Mouse (Mus musculus): ENCODE measurements around the gene Nfatc4. TPM values are rescaled to one million over a fixed set of nuclear protein-coding genes. Genes with fewer than 3 reads are reported as not detected.

Gene Nfatc4
- total RNA-seq (2014; fragmentation: Nextera tagmentation) (not detected in 2 replicates), total RNA-seq (2017) (0.12 and 0.71 TPM in 2 replicates), polyA plus RNA-seq (2012) (0.04 TPM in 1 of 2 replicates, not detected in the other)

DNA sequence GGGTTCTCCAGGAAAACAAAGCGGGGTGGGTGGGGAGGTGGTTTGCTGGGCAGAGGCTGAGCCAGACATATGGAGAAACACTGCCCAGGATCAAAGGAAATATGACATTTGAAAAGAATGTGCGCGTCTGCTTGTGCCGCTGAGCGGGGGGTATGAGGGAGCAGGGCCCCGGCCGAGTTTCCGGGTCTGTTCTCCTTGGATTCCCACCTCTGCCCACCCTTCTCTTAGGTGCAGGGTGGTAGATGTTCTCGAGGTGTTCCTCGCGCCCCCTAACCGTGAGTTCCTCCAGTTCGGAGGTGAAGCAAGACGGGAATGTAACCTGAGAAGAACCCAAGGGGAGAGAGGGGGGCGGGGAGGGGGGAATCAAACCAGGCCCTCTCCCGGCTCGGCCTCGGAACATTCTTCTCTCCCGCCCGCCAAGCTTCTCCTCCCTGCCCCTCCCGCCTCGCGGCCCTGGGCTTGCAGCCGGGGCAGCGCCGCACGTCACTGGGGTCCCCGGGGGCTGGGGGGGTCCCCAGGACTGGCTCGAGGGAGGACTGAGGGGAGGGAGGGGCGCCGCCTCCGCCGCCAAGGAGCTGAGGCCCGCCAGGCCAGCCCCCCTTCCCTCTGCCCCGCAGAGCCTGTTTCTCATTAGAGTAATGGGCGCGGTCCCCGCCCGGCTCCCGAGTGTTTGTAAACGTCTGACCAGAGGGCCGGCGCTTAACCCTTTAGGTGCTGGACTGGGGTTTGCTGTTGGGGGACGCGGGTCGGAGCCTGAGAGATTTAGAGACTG is at the start of gene Nfatc4:
Gene Nfatc4 (plus strand): TSS at position 154 of the 772 bp plus-strand sequence.
- no peak for TF ChIP-seq CTCF (IDR thresholded peaks at IDR 0.05; ENCODE audit: low read depth, low read length)
- no peak for TF ChIP-seq POLR2AphosphoS5 (IDR thresholded peaks at IDR 0.05; ENCODE audit: insufficient replicate concordance, low read depth, low read length)
- TF ChIP-seq TAL1 (conservative IDR thresholded peaks at IDR 0.05; ENCODE audit: low read depth, low read length) = no peak
- no peak for TF ChIP-seq GATA2 (IDR thresholded peaks at IDR 0.05; ENCODE audit: borderline replicate concordance, low read depth, low read length)
- TF ChIP-seq GATA1 (IDR thresholded peaks at IDR 0.05; ENCODE audit: borderline replicate concordance, low read length) = no peak
- H3K4me1 ChIP-seq (ENCODE audit: insufficient read depth, low read depth, low read length) = peaks cover 21% of the 10 kb centered on the region
- ATAC-seq (ENCODE audit: extremely low read depth, insufficient number of reproducible peaks, low FRiP score, poor library complexity, severe bottlenecking) (no peak), DNase-seq (ENCODE audit: low spot score) (peak; percentile 33)
- H3K4me3 ChIP-seq (ENCODE audit: low read depth, low read length) = peak within 1 kb of the TSS; percentile 70
- no peaks in the 10 kb centered on the region for H3K36me3 ChIP-seq (replicated peaks)
- H3K27me3 ChIP-seq (ENCODE audit: insufficient read depth, low read length) = peaks cover 70% of the 10 kb centered on the region
- no peaks in the 10 kb centered on the region for H3K9me3 ChIP-seq (replicated peaks)

DNA sequence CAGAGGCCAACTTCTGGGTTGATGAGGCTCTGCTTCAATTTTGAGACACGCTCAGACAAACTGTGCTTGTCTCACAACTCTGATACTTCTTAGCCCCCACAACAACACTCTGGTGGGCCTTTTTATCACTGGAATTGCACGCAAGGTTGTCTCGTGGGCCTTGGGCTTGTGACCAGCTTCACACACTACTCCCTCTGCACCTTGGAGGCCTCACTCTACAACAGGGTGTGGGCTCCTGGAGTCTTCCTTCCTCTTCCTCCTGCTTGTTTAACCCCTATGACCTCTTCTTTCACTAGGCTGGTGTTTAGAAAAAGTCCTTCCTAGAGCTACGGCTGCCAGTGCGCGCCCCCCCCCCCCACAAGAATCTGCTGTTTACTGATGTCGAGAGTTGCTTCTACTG is 46.2 kb upstream of the Nfatc4 start:
- H3K4me3 ChIP-seq (ENCODE audit: low read depth, low read length) = no peak overlapping the region
- H3K36me3 ChIP-seq (replicated peaks) = no peaks in the 10 kb centered on the region
- peaks cover 87% of the 10 kb centered on the region for H3K27me3 ChIP-seq (ENCODE audit: insufficient read depth, low read length)
- DNase-seq (ENCODE audit: low spot score) = no peak
- no peak for TF ChIP-seq TAL1 (conservative IDR thresholded peaks at IDR 0.05; ENCODE audit: low read depth, low read length)
- no peak for ATAC-seq (ENCODE audit: extremely low read depth, insufficient number of reproducible peaks, low FRiP score, poor library complexity, severe bottlenecking)
- H3K4me1 ChIP-seq (ENCODE audit: insufficient read depth, low read depth, low read length) = peaks cover 65% of the 10 kb centered on the region
- H3K9me3 ChIP-seq (replicated peaks) = no peaks in the 10 kb centered on the region

DNA sequence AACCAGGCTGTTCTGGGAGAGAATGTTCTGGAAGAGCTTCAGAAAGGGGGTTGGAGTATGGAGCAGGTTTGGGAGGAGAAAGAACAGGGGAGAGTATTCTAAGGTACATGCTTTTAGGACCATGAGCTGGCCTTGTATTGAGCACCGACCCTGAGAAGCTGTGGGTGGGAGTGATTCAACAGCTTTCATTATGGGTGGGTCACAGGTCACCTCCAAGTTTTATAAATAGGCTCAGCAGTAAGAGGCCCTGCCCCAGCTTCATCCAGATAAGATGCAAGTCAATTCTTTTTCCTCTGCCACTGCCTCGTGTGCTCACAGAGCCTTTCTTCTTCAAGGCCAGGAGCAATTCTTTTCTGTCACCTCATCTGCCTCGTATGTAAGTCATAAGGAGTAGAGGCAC is 45.8 kb upstream of the Nfatc4 start:
- Histone ChIP-seq H3K4me3 (ENCODE audit: low read depth, low read length) (no peak overlapping the region), H3K36me3 (replicated peaks) (no peaks in the 10 kb centered on the region), H3K27me3 (ENCODE audit: insufficient read depth, low read length) (peaks cover 85% of the 10 kb centered on the region), H3K4me1 (ENCODE audit: insufficient read depth, low read depth, low read length) (peaks cover 61% of the 10 kb centered on the region), H3K9me3 (replicated peaks) (no peaks in the 10 kb centered on the region)
- no peak for TF ChIP-seq GATA2 (IDR thresholded peaks at IDR 0.05; ENCODE audit: borderline replicate concordance, low read depth, low read length)
- no peak for TF ChIP-seq TAL1 (conservative IDR thresholded peaks at IDR 0.05; ENCODE audit: low read depth, low read length)
- no peak for TF ChIP-seq POLR2AphosphoS5 (IDR thresholded peaks at IDR 0.05; ENCODE audit: insufficient replicate concordance, low read depth, low read length)
- no peak for TF ChIP-seq GATA1 (IDR thresholded peaks at IDR 0.05; ENCODE audit: borderline replicate concordance, low read length)
- no peak for TF ChIP-seq CTCF (IDR thresholded peaks at IDR 0.05; ENCODE audit: low read depth, low read length)
- ATAC-seq (ENCODE audit: extremely low read depth, insufficient number of reproducible peaks, low FRiP score, poor library complexity, severe bottlenecking) = no peak
- DNase-seq (ENCODE audit: low spot score) = no peak

DNA sequence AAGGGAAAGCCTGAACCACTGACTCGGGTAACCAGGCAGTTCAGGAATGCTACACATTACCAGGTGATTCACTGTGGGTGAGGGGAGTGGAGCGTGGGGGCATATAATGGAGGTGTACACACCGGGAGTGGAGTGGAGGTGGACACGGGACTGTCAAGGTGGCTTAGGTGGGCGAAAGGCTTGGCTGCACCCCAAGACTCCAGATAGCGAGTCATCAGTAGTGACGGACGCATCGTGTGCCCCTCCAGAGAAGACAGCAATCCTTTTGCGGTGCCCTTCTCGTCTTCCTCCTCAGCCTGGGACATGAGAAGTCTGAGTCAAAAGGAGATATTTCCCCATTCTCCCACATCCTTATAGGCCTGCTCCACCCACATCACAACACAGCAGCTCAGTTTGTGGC is 45.1 kb upstream of the Nfatc4 start:
- DNase-seq (ENCODE audit: low spot score) (no peak), ATAC-seq (ENCODE audit: extremely low read depth, insufficient number of reproducible peaks, low FRiP score, poor library complexity, severe bottlenecking) (no peak)
- Histone ChIP-seq H3K4me3 (ENCODE audit: low read depth, low read length) (no peak overlapping the region), H3K36me3 (replicated peaks) (no peaks in the 10 kb centered on the region), H3K4me1 (ENCODE audit: insufficient read depth, low read depth, low read length) (peaks cover 56% of the 10 kb centered on the region), H3K27me3 (ENCODE audit: insufficient read depth, low read length) (peaks cover 85% of the 10 kb centered on the region), H3K9me3 (replicated peaks) (no peaks in the 10 kb centered on the region)
- TF ChIP-seq TAL1 (conservative IDR thresholded peaks at IDR 0.05; ENCODE audit: low read depth, low read length) (no peak), POLR2AphosphoS5 (IDR thresholded peaks at IDR 0.05; ENCODE audit: insufficient replicate concordance, low read depth, low read length) (no peak), GATA1 (IDR thresholded peaks at IDR 0.05; ENCODE audit: borderline replicate concordance, low read length) (no peak), GATA2 (IDR thresholded peaks at IDR 0.05; ENCODE audit: borderline replicate concordance, low read depth, low read length) (no peak), CTCF (IDR thresholded peaks at IDR 0.05; ENCODE audit: low read depth, low read length) (no peak)

DNA sequence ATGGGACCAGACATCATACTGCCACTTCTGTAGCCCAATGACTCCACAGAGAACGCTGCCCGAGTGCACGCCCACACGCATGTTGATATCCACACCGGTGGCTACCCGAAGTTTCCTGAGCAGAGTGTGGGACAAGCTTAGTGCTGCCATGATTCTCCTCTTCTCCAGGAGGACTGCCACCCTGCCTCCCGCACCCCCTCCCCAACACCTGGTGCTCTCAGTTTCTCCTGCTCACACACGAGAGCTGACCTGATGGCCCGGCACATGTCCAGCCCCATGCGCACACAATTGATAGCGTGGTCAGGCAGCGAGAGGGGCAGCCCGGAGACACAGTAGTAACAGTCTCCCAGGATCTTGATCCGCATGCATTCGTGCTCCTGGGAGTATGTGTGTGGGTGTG is 44.3 kb upstream of the Nfatc4 start:
- peaks cover 87% of the 10 kb centered on the region for H3K27me3 ChIP-seq (ENCODE audit: insufficient read depth, low read length)
- H3K4me1 ChIP-seq (ENCODE audit: insufficient read depth, low read depth, low read length) = peaks cover 49% of the 10 kb centered on the region
- no peaks in the 10 kb centered on the region for H3K9me3 ChIP-seq (replicated peaks)
- TF ChIP-seq GATA2 (IDR thresholded peaks at IDR 0.05; ENCODE audit: borderline replicate concordance, low read depth, low read length) (no peak), CTCF (IDR thresholded peaks at IDR 0.05; ENCODE audit: low read depth, low read length) (no peak), TAL1 (conservative IDR thresholded peaks at IDR 0.05; ENCODE audit: low read depth, low read length) (no peak)
- ATAC-seq (ENCODE audit: extremely low read depth, insufficient number of reproducible peaks, low FRiP score, poor library complexity, severe bottlenecking) = no peak
- H3K4me3 ChIP-seq (ENCODE audit: low read depth, low read length) = no peak overlapping the region
- no peak for DNase-seq (ENCODE audit: low spot score)
- H3K36me3 ChIP-seq (replicated peaks) = no peaks in the 10 kb centered on the region

DNA sequence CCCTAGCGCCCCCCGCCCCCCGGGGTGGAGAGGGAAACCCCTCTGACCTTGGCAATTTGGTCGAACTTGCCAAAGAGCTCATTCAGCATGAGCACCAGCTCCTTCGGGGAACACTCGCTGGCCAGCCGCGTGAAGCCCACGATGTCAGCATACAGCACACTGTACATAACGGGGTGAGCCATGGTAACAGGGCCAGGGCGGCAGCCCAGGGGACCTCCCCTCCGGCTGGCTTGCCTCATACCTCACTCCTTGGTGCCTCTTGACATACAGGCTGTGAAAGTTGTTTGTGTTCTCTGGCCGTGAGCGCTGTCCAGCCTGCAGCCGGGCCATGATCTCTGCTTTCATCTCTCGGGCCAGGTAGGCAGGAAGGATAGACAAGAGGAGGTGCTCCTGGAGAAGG is 43.3 kb upstream of the Nfatc4 start:
- H3K9me3 ChIP-seq (replicated peaks) = no peaks in the 10 kb centered on the region
- ATAC-seq (ENCODE audit: extremely low read depth, insufficient number of reproducible peaks, low FRiP score, poor library complexity, severe bottlenecking) (no peak), DNase-seq (ENCODE audit: low spot score) (no peak)
- H3K36me3 ChIP-seq (replicated peaks) = no peaks in the 10 kb centered on the region
- peaks cover 41% of the 10 kb centered on the region for H3K4me1 ChIP-seq (ENCODE audit: insufficient read depth, low read depth, low read length)
- peaks cover 87% of the 10 kb centered on the region for H3K27me3 ChIP-seq (ENCODE audit: insufficient read depth, low read length)
- H3K4me3 ChIP-seq (ENCODE audit: low read depth, low read length) = no peak overlapping the region
- TF ChIP-seq GATA2 (IDR thresholded peaks at IDR 0.05; ENCODE audit: borderline replicate concordance, low read depth, low read length) = no peak
- no peak for TF ChIP-seq TAL1 (conservative IDR thresholded peaks at IDR 0.05; ENCODE audit: low read depth, low read length)
- TF ChIP-seq GATA1 (IDR thresholded peaks at IDR 0.05; ENCODE audit: borderline replicate concordance, low read length) = no peak
- no peak for TF ChIP-seq CTCF (IDR thresholded peaks at IDR 0.05; ENCODE audit: low read depth, low read length)
- no peak for TF ChIP-seq POLR2AphosphoS5 (IDR thresholded peaks at IDR 0.05; ENCODE audit: insufficient replicate concordance, low read depth, low read length)

Data from G1E (cell line).